Mouse (Mus musculus) hindbrain, embryonic 15.5 days (tissue): ENCODE data around the gene Foxp1. TPM values are rescaled to one million over a fixed set of nuclear protein-coding genes. Genes with fewer than 3 reads are reported as not detected.
A peak's percentile ranks its signal among the peaks of the same experiment; 100 is the strongest.

ENCODE experiments used
- ATAC-seq: fragments of 200-750 bp; cut with Nextera tagmentation; 2 replicates; pipeline ENCODE4 v1.8.0; 2017; ENCODE audit warnings: low read depth, moderate number of reproducible peaks, moderate TSS enrichment; ENCODE audit not compliant: low FRiP score
- H3K27ac ChIP-seq: fragments of 300-500 bp; sonication (generic); replicated peaks from 2 replicates; pipeline ENCODE4 v1.5.1; 2015; ENCODE audit warnings: mild to moderate bottlenecking, inconsistent platforms
- H3K27me3 ChIP-seq: fragments of 300-500 bp; sonication (generic); 2 replicates; pipeline ENCODE4 v1.6.1; 2015; ENCODE audit warnings: control low read depth, inconsistent platforms
- H3K36me3 ChIP-seq: fragments of 300-500 bp; sonication (generic); 2 replicates; pipeline ENCODE4 v1.6.1; 2015; ENCODE audit warnings: control low read depth, inconsistent platforms
- H3K4me1 ChIP-seq: fragments of 300-500 bp; sonication (generic); replicated peaks from 2 replicates; pipeline ENCODE4 v1.6.1; 2015; ENCODE audit warnings: control low read depth, inconsistent platforms
- H3K4me2 ChIP-seq: fragments of 300-500 bp; sonication (generic); 2 replicates; pipeline ENCODE4 v1.6.1; 2015; ENCODE audit warnings: moderate library complexity, mild to moderate bottlenecking, inconsistent platforms
- H3K4me3 ChIP-seq: fragments of 300-500 bp; sonication (generic); 2 replicates; pipeline ENCODE4 v1.5.1; 2015; ENCODE audit warnings: mild to moderate bottlenecking, inconsistent platforms
- H3K9ac ChIP-seq: fragments of 300-500 bp; sonication (generic); 2 replicates; pipeline ENCODE4 v1.6.1; 2015; ENCODE audit warnings: inconsistent platforms
- H3K9me3 ChIP-seq: fragments of 300-500 bp; sonication (generic); 2 replicates; pipeline ENCODE4 v1.6.1; 2016; ENCODE audit warnings: control low read depth, inconsistent platforms
- WGBS: fragments of 180-500 bp; shearing (Covaris S2); methylation state at CpG from one replicate; pipeline ENCODE4 v1.1.7; 2015; 5-methylcytosine and 5-hydroxymethylcytosine counted together
- polyA plus RNA-seq: library from polyadenylated mRNA; unstranded; fragments of >200 nt; fragmentation: Nextera tagmentation; extraction: Ambion mirVana; gene quantifications from 2 replicates; pipeline ENCODE4 v1.2.1, GENCODE M21; 2015

The Foxp1 gene
- polyA plus RNA-seq, 1 experiment from 2014 or later: 74.2 TPM

DNA sequence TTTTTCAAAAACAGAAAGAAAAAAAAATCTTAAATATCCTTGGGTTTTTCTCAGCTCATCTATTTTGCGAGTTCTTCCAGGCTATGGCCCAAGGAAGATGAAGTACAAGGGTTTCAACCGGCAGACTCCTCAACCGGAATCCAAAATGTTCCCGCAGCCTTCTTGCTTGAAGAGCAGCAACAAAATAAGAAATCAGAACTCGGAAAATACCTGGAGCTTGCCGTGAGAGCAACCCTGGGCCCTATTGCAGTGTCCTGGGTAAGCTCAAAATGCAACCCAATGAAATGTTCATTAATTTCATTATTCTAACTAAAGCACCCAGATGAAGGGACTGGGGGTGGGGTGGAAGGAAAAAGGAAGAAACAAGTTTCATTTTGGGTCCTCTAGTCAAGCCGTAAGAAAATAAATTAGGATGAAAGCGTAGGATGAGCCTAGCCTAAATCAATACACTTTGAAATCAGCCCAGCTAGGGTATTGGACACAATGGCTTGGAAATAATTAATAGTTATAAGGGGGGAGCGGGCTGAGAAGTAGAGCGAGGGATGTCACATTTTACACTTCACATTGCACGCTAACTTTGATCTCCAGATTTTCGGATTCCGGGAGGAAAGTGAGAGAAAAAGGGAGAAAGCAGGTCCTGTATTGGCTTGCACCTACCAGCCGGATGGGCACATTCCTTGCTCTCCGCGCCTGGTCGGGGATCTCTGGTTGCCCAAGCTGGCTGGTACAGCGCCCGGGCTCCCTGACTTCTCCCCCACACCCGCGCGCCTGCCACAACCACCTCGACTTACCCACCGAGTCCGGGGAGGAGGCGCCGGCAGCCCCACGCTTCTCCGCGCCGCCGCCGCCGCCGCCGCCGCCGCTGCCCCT lies 2.5 kb downstream of the Foxp1 start:
- Histone ChIP-seq H3K9ac (peak overlapping the region; percentile 91), H3K4me1 (peaks cover 34% of the 10 kb centered on the region), H3K4me2 (peak overlapping the region; percentile 99), H3K4me3 (peak overlapping the region; percentile 94), H3K36me3 (no peaks in the 10 kb centered on the region), H3K27ac (peak overlapping the region; percentile 100), H3K9me3 (no peaks in the 10 kb centered on the region), H3K27me3 (no peaks in the 10 kb centered on the region)
- ATAC-seq: no peak
- WGBS: 3% methylated on average over 38 of the region's 38 CpGs

DNA sequence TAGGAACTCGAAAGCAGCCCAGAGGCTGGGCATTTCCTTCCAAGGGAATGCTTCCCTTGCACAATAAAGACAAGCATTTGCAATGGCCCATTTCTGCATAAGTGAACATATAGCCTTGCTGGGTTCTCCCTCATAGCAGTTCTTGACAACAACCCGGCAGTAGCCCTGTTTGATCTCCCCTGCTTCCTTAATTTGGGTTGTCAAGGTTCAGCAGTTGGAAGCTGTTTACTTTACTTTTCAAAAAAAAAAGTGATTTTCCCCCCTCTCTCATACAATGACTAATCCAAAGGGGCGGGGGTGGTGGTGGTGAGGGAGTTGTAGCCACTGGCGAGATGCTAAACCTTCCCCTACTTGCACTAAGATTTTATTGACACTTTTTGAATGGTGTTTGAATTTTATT lies 3.5 kb downstream of the Foxp1 start:
- no peak for ATAC-seq
- 31% methylated on average over 4 of the region's 4 CpGs for WGBS
- Histone ChIP-seq H3K4me2 (peak overlapping the region; percentile 99), H3K9ac (no peak overlapping the region), H3K36me3 (no peaks in the 10 kb centered on the region), H3K4me3 (no peak overlapping the region), H3K27me3 (no peaks in the 10 kb centered on the region), H3K27ac (no peak overlapping the region), H3K4me1 (peaks cover 33% of the 10 kb centered on the region), H3K9me3 (no peaks in the 10 kb centered on the region)

DNA sequence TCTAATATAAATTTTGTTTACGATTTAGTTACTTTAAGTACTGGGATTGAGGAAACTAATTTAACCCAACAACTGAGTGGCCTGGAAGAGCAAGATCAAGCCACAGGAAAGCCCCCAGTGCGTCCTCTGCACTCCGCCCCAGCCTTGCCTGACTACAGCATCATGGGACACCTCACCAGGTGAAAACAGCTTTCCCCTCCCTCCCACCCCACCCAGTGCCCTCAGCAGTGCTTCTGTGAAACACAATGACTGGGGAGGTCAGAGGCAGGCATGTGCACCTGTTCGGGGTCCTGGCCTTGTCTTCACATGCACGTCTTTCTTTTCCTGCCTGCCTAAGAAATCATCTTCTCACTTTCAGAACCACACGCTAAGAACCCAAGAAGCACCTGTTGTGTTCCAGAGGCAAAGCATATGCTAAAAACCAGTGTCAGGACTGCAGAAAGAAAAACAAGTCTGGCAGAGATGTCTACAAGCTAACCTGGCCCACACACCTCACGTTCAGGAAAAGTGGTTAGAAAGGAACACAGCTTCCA lies 6.8 kb downstream of the Foxp1 start:
- Histone ChIP-seq H3K27me3 (no peaks in the 10 kb centered on the region), H3K4me2 (no peak overlapping the region), H3K36me3 (no peaks in the 10 kb centered on the region), H3K27ac (no peak overlapping the region), H3K4me3 (no peak overlapping the region), H3K9ac (no peak overlapping the region), H3K4me1 (peaks cover 13% of the 10 kb centered on the region), H3K9me3 (no peaks in the 10 kb centered on the region)
- ATAC-seq: no peak
- 82% methylated on average over 7 of the region's 7 CpGs for WGBS

DNA sequence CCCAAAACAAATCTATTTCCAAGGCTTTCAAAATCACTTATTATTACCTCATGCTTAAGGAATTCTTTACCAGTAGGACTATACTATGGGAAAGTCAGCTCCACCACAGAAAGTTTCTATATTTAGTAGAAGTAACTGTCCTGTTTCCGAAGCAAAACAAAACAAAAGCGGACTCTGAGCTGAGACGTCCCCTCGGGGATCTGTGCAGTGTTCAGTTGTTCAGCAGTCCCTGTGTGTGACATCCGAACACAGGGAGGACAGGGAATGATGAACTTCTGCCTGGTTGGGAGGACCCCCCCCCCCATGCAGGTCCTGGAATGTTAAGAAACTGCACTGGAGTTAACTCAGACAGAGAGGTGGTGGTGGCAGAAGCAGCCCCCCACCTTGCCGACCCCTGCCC lies 10.7 kb downstream of the Foxp1 start:
- Histone ChIP-seq H3K27ac (no peak overlapping the region), H3K4me3 (no peak overlapping the region), H3K9ac (no peak overlapping the region), H3K36me3 (no peaks in the 10 kb centered on the region), H3K4me2 (no peak overlapping the region), H3K9me3 (no peaks in the 10 kb centered on the region), H3K27me3 (no peaks in the 10 kb centered on the region), H3K4me1 (peaks cover 16% of the 10 kb centered on the region)
- ATAC-seq: no peak
- WGBS: 55% methylated on average over 6 of the region's 6 CpGs

DNA sequence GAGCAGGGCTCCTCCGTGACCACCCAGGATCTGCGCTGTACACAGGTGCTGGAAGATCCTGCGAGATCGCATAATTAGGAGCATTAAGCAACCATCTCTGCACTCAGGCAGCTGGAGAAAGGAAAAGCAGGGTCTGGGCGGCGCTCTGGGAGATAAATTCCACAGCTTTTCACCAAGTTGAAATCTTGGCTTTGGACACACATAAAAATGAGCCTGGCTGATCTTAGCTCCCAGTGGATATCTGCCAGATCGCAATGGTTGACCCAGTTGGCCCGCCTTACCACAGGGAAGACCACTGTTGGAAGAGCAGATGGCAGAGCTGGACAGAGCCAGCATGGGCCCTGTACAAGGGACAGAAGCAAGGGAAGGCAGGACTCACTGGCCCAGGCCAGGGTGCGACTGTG lies 13.3 kb downstream of the Foxp1 start:
- Histone ChIP-seq H3K4me1 (peaks cover 16% of the 10 kb centered on the region), H3K9ac (no peak overlapping the region), H3K27ac (no peak overlapping the region), H3K4me2 (no peak overlapping the region), H3K4me3 (no peak overlapping the region), H3K9me3 (no peaks in the 10 kb centered on the region), H3K36me3 (no peaks in the 10 kb centered on the region), H3K27me3 (no peaks in the 10 kb centered on the region)
- ATAC-seq: peak; percentile 76
- WGBS: 61% methylated on average over 9 of the region's 9 CpGs

DNA sequence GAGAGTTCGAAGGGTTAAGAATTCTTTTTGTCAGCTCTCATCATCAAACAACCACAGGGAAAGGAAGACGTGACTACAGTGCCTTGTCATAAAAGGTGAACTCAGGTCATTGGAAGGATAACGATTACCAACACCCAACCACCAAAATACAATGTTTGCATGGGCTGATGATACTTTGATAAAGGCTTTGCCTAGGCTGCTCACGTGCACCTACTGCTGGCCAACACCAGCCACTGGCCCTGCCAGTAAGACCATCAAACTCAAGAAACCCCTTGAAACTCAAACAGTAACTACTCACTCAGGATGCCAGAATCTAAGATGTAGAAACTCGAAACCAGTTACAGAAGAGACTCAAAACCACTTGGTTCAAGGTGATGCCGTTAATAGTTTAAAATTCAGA lies 15.7 kb downstream of the Foxp1 start:
- H3K9ac ChIP-seq: no peak overlapping the region
- no peak for ATAC-seq
- H3K9me3 ChIP-seq: no peaks in the 10 kb centered on the region

DNA sequence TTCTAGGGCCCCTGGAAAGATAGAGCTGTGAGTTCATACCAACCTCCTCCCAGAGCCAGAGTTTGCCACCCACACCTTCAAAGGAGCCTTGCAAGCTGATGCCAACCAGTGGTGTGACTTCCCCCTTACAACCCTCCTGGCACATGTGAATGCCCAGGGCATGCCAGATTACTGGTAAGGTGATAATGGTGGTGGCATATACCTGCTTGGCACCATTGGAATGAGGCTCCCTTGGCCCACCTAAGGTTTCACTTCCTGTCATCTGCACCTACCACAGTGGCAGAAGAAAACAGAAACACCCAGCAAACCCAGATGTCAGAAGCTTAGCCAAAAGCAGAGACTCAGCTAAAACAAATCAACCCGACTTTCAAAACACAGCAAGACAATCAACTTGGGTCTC lies 18.8 kb downstream of the Foxp1 start:
- H3K9me3 ChIP-seq: no peaks in the 10 kb centered on the region
- H3K4me1 ChIP-seq: no peaks in the 10 kb centered on the region
- H3K4me3 ChIP-seq: no peak overlapping the region
- 82% methylated on average over 1 of the region's 1 CpGs for WGBS
- H3K4me2 ChIP-seq: no peak overlapping the region
- no peak overlapping the region for H3K27ac ChIP-seq
- H3K36me3 ChIP-seq: no peaks in the 10 kb centered on the region
- H3K9ac ChIP-seq: no peak overlapping the region
- no peaks in the 10 kb centered on the region for H3K27me3 ChIP-seq
- no peak for ATAC-seq

More for the DNA sequence above, 15.7 kb downstream of the Foxp1 start:
- H3K27me3 ChIP-seq: no peaks in the 10 kb centered on the region
- H3K36me3 ChIP-seq: no peaks in the 10 kb centered on the region
- no peak overlapping the region for H3K4me2 ChIP-seq
- H3K27ac ChIP-seq: no peak overlapping the region
- H3K4me1 ChIP-seq: peaks cover 16% of the 10 kb centered on the region
- WGBS: 86% methylated on average over 6 of the region's 6 CpGs
- H3K4me3 ChIP-seq: no peak overlapping the region

DNA sequence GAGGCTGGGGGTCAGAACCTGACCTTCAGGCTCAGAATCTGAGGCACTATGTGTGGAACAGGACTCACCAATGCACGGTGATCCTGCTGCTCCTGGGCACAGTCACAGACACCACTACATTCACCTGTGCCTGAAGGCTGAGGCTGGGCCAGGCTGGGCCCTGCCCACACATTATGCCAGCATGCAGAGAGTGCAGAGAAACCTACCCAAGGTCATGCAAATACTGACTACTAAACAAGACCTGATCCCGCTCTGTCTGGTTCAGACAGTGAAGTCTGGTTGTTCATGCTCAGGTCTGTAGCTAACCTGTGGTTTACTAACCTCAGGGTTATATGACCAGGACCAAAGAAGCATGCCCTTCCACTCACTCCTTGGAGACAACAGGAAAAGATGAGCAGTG lies 19.8 kb downstream of the Foxp1 start:
- 92% methylated on average over 2 of the region's 2 CpGs for WGBS
- H3K9me3 ChIP-seq: no peaks in the 10 kb centered on the region
- no peak for ATAC-seq
- H3K4me3 ChIP-seq: no peak overlapping the region
- H3K36me3 ChIP-seq: no peaks in the 10 kb centered on the region
- no peaks in the 10 kb centered on the region for H3K27me3 ChIP-seq
- no peak overlapping the region for H3K9ac ChIP-seq
- no peak overlapping the region for H3K4me2 ChIP-seq
- no peaks in the 10 kb centered on the region for H3K4me1 ChIP-seq
- H3K27ac ChIP-seq: no peak overlapping the region

DNA sequence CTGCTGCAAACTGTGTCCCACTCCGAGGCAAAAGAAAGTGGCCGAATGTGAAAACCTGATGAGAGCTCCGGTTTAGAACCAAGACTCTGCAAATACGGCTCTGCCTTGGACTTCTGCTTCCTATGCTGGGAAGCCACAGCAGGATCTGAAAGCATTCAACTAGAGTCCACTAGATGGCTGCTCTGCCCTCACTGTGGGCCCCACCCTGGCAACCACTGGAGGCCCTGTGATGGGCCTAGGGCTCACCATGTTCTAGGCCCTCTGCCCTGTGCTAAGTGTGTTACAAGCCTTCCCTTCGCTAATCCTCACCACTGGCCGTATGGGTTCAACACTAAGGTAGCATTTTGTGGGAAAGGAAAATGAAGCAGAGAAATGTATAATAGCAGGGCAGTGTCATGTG lies 20.2 kb downstream of the Foxp1 start:
- H3K27me3 ChIP-seq: no peaks in the 10 kb centered on the region
- no peaks in the 10 kb centered on the region for H3K4me1 ChIP-seq
- WGBS: 85% methylated on average over 6 of the region's 6 CpGs
- H3K9ac ChIP-seq: no peak overlapping the region
- no peak overlapping the region for H3K4me3 ChIP-seq
- no peaks in the 10 kb centered on the region for H3K9me3 ChIP-seq
- no peak overlapping the region for H3K27ac ChIP-seq
- peak; percentile 30; the same call in 1 of the 2 replicates for ATAC-seq
- no peaks in the 10 kb centered on the region for H3K36me3 ChIP-seq
- H3K4me2 ChIP-seq: no peak overlapping the region

DNA sequence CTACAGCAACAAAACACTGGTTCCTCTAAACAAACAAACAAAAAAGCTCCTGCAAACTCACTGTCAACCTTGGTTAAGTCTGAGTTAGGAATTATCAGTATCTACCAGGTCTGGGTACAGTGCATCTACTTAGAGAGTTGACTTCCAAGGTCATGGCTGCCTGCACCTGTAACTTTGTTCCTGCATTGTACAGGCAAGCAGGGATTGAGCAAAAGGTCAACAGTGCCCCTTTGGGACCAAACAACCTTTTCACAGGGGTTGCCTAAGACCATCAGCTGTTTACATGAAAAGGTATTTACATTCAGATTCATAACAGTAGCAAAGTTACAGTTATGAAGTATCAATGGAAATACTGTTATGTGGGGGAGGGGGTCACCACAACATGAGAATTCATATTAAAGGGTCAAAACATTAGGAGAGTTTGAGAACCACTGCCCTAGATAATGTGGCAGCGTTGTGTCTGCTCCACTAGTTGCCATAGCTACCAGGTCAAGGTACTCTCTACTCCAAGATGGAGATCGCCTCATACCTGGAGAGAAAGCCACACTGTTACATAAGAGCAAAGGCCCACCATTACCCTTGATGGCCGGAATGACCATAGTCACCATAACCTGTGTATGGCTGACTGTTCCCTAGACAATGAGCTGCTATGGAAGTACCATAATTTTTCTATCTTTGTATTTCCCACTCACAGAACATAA lies 21.8 kb downstream of the Foxp1 start:
- H3K27me3 ChIP-seq: no peaks in the 10 kb centered on the region
- H3K4me3 ChIP-seq: no peak overlapping the region
- no peak overlapping the region for H3K27ac ChIP-seq
- no peak for ATAC-seq
- no peaks in the 10 kb centered on the region for H3K4me1 ChIP-seq
- no peaks in the 10 kb centered on the region for H3K36me3 ChIP-seq
- H3K9ac ChIP-seq: no peak overlapping the region
- 93% methylated on average over 3 of the region's 3 CpGs for WGBS
- H3K4me2 ChIP-seq: no peak overlapping the region
- H3K9me3 ChIP-seq: no peaks in the 10 kb centered on the region

DNA sequence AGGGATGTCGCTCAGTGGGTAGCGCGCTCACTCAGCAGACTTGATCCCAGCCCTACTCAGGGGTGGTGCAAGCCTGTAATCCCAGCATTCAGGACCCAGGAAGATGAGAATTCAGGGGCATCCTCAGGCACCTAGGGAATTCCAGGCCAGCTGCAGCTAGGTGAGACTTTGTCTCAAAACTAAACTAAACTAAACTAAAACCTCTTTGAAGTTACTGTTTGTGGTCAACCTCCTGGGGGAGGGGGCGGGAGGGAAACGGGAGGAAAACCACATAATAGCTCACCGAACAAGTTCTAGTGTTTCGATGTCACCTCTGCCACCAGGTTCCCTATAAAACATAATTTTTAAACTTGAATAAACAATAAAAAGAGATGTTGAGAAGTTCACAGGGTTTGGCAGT lies 24.4 kb downstream of the Foxp1 start:
- Histone ChIP-seq H3K27me3 (no peaks in the 10 kb centered on the region), H3K4me3 (no peak overlapping the region), H3K9ac (no peak overlapping the region), H3K27ac (no peak overlapping the region), H3K9me3 (no peaks in the 10 kb centered on the region), H3K4me1 (no peaks in the 10 kb centered on the region), H3K36me3 (no peaks in the 10 kb centered on the region), H3K4me2 (no peak overlapping the region)
- ATAC-seq: no peak
- 88% methylated on average over 7 of the region's 7 CpGs for WGBS

DNA sequence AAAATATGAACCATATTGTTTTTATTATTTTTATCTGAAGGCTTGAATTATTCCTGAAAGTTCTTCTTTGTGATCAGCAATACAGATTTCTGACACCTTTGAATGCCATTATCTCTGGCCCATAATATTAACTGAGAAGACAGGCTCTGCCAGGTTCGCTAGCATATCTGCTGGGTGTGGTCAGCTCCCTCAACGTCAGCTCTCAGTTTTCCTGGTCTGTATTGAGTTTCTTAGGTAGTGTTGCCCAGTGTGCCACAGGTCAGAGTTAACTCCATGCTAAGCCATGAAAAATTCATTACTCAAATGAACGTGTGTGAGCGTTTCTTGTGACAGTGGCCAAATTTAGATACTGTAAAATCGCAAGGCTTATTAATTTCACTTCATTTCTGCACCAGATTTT lies 26.4 kb downstream of the Foxp1 start:
- 61% methylated on average over 5 of the region's 5 CpGs for WGBS
- no peaks in the 10 kb centered on the region for H3K36me3 ChIP-seq
- no peak overlapping the region for H3K4me3 ChIP-seq
- no peak overlapping the region for H3K27ac ChIP-seq
- no peak for ATAC-seq
- no peak overlapping the region for H3K9ac ChIP-seq
- no peaks in the 10 kb centered on the region for H3K9me3 ChIP-seq
- no peaks in the 10 kb centered on the region for H3K27me3 ChIP-seq
- no peak overlapping the region for H3K4me2 ChIP-seq
- H3K4me1 ChIP-seq: no peaks in the 10 kb centered on the region
